Mouse (Mus musculus) adrenal gland, adult (tissue): ENCODE data around the gene Ppm1b.

Source experiments
- DNase-seq, 2 experiments: peaks; one replicate each; pipeline ENCODE4 v3.0.0; 2022 to 2023; ENCODE audit warnings: low spot score in 1 of 2; ENCODE audit not compliant: inconsistent age in 2 of 2

Gene Ppm1b

DNA sequence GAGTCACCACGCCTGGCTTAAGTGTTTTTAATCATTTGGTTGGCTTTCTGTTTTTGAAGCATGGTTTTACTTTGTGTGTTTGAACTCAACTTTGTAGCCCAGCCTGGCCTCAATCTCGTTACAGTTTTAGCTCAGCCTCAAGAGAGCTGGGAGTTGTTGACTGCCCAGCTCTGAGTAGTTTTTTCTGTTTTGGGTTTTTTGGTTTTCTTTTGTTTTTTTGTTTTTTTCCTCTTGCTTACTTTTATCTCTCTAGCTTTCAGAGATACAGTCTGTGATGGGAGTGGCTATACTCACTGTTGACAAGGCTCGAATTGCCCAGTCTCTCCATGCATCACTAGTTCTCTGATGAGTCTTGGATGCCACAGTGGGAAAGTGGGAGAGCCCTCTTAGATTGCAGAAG, 63.8 kb downstream of the Ppm1b start:
- DNase-seq: no peak

DNA sequence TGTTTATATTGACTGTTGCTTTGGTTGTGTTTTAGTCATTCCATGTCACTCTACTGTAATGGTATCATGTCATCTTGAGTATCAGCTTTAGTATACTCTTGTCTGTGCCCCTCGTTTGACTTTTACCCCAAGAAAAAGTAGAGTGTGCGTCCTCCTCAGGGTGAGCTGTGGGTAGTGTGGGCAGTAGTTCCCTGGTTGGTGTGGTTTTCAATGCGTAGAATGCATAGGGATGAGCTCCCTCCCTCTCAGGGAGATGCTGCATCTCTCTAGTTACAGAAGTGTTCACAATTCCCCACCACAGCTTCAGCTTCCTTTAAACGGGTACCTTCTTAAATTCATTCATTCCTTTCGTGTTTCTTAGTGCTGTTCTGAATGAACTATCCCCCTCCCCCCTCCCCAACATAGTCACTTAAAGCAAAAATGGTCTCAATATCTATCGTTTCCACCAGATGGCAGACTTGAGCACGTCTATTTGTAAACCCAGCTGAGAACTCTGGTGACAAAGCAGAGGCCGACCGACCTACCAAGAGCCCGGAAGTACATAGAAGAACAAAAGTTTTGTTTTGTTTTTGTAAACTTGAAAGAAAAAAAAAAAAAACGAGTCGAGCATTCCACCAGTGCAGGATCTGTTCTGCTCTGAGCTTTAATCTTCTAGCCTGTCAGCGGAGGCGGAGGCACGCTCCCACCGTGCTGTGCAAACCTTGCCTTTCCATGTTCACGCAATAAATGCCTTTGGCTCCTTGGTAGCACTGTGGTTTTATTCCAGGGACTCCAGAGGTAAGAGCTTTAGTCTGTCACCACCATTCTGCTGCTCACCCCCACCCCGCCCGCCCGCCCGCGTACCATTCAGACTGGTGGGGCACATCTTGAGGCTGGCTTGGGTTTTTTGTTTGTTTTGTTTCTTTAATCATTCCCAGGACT, 67.0 kb downstream of the Ppm1b start:
- DNase-seq: peak in 1 of 2 experiments; percentile 80

DNA sequence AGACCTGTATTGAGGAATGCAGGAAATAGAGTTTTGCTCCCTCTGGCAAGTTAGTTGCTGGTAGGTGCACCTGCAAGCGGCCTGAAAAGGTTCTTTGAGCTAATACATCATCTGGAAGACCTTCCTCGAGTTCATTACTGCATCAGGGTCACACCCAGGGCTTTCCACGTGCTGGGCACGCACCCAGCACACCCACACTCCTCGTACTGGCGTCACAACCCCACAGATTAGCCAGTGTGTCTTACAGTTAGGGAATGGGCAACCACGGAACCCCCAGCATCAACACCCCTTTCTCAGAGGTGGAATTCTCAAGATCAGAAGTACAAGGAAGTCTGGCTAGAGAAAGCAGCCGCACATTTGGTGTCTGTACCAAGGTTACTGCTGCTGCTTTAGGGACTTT, 67.7 kb downstream of the Ppm1b start:
- DNase-seq: no peak

DNA sequence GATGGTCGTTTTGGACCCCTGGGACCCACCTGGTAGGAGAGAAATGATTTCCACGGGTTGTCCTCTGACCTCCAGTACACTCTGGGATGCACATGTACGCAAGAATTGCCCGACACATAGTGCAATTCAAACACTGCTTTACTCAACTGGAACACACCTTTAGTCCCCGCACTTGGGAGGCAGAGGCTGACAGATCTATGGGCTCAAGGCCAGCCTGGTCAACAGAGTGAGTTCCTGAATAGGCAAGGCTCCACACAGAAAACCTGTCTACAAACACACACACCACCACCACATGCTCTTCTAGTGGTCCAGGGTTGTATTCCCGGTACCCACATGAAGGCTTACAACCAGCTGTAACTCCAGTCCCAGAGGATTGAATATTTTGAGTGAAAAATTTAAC, 68.6 kb downstream of the Ppm1b start:
- DNase-seq: no peak

DNA sequence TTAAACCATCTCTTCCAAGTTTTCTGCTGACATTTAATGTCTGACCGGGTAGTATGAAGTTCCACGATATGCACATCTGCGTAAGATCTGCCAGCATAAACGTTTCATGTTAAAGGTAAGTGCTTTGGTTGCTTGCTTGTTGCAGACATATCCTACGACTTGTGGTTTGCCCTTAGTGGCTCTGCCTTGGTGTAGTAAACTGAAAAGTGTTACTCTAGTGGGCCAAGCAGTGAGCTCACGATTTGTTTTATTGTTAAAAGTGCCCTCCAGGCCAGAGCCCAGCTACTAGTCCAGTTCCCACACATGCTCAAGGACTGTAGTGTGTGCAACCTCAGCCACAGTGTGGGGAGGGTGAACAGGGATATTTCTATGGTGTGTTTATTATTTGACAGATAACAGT, 69.9 kb downstream of the Ppm1b start:
- no peak for DNase-seq

DNA sequence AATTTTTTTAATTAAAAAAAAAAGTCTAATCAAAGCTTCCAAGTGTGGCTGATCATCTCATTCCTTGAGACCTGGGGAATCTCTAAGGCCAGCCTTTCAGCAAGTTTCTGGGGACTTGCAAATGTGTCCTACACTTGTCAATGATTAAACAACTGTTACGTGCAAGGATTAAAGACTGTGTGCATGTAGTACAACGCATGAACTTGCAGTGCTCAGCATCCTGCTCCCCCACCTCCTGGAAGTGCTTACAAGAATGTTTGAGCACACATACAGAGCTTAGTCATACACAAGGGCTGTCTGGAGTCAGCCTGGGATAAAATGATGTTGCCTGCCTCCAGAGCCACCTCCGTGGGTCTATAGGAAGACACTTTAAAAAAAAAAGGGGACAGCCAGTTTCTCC, 70.7 kb downstream of the Ppm1b start:
- no peak for DNase-seq

DNA sequence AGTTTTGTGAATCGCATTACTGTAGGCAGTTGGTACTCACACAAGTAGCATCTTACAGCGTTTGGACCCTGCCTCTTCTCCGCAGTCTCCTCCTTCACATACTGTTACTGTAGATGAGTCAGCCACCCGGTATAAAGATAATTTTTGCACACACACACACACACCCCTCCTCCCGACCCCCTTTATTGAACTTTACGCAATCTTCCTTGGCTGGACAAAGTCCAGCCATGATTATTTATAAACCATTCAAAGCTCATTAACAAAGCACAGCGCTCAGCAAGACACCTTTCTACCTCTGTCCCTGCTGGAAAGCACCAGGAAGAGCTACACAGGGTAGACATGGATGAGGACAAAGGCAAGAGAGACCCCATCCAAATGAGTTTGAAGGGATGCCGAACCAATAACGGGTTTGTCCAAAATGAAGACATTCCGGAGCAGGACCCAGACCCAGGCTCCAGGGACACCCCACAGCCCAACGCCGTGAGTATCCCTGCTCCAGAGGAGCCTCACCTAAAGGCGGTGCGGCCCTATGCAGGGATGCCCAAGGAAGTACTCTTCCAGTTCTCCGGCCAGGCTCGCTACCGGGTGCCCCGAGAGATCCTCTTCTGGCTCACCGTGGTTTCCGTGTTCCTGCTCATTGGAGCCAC, 71.7 kb downstream of the Ppm1b start, which contains the start of gene Slc3a1:
TSS of gene Slc3a1 (plus strand) at position 284 of the 647 bp plus-strand sequence.
- no peak for DNase-seq

DNA sequence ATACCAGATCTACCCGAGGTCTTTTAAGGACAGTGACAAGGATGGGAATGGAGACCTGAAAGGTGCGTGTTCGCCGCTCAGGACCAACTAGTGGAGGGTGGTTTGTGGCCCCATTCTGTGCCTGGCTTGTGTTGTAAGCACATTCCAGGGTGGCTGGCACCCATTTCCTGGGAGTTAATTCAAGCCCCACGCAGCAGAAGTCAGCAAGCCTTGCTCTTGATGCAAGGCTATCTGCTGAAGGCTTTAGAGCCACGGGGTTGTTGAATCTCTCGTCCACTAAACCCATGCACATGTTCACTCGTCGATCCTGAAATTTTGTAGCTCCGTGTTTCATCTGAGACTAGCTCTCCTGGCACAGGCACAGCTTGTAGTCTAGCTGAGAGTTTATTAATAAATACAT, 72.3 kb downstream of the Ppm1b start:
- no peak for DNase-seq

DNA sequence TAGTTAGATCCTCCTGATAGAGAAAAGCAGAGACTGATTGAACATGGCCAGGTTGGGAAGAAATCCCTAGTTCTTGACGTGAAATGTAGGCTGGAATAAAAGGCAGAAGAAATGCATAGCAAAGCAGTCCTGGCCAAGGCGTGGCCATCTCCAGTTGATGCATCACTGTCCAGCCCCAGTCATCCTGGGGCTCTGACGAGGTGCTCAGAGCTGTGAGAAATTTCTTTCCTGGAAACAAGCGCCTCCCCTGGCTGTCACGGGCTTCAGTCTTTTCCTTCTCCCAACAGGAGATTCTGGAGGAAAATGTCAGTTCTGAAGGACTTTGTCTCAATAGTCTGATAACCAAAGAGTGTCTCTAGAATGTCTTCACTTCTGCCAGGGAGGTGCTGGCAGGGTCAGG, 74.1 kb downstream of the Ppm1b start:
- no peak for DNase-seq

DNA sequence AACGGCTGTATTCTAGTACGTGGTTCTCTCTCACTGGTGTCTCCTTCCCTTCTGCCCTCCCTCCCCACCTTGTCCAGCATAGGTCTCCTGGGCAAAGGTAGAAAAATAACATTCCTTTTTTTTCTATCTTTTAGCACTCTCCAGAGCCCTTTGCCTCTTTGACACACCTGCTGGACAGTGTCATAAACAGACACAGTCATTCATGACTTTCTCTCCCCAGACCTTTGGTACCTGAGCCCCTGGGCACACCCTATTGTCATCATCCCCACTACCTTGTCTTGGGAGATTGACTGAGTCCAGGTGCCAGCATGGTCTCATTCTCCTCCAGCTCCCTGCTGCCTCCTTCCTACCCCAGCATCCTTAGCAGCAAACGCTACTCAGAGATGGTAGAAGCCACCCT, 76.5 kb downstream of the Ppm1b start:
- DNase-seq: no peak

DNA sequence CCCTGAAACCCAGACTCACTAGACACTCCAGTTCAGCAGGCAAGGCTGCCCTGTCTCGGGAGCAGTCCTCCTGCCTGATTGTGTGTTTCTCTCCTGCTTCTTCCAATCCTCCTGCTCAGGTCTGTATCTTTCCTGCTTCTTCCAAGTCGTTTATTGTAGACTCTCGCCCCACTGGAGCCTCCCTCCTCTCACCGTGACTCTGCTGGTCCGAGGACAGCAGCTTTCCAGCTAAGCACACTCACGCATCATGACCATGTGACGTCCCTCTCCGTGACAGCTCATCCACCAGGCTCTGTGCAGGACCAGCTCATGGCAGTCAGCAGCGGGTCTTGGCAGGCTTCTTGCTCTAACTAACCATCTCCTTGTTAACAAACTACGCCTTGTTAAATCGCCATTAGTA, 77.5 kb downstream of the Ppm1b start:
- DNase-seq: peak; percentile 57 to 73

DNA sequence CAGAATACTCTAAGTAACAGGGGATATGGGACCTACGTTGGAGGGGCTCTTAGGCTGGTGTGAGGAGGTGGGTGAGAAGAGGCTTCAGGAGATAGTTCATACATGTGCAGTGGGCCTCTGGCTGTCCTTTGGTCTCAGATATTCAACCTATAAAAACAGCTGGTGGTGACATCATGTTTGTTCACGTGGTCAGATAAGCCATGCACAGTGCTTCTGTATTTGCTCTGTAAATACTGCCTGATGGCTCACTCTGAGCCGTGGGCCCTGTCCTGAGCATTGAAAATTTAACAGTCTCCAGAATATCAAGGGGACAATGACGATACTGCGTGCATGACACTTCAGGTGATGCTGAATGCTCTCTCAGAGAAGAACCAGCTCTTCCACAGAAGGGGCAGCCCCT, 81.3 kb downstream of the Ppm1b start:
- DNase-seq: no peak

DNA sequence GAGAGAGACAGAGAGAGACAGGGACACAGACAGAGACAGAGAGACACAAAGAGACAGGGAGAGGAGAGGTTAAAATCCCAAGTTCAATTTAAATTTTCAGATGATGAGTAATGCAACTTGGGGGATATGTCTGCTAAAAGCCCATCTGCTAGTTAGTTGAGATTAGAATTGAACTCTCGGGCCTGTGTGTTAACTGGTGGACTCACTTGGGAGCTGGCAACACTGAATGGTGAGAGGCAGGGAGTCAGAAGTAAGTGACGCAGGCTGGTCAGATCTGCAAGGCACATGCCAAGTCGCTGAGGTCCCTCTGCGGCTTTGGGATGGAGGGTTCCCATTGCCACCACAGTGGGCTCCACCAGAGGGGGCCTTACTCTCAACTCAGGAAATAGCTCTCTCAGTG, 81.8 kb downstream of the Ppm1b start:
- no peak for DNase-seq

DNA sequence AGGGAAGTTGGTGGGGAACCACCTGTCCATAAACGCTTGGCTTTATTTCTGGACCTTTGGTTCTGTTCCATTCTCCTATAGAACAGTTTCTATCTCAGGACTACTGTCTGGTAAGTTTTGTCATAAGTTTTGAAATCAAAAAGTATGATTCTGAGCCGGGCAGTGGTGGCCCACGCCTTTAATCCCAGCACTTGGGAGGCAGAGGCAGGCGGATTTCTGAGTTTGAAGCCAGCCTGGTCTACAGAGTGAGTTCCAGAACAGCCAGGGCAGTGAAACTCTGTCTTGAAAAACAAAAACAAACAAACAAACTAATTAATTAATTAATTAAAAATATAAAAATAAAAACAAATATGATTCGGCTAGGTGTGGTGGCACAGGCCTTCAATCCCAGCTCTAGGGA, 82.2 kb downstream of the Ppm1b start:
- no peak for DNase-seq

DNA sequence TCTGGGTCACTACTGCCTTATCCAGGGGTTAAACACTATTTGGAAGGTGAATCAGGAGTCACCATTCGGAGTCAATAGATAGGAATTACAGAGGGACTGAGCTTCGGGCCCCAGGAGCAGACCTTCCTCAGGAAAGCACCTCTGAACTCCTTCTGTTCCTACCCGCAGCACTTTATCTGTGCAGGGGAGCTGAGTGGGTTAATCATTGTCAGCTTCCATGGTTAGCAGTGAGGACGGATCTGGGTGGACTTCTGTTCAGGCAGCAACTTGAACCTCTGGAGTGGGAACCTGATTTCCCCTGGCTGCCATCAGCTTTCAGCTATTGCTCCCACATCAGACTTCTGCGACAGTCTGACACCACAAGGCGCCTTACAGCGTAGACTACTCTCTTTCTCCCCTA, 84.4 kb downstream of the Ppm1b start:
- DNase-seq: no peak

DNA sequence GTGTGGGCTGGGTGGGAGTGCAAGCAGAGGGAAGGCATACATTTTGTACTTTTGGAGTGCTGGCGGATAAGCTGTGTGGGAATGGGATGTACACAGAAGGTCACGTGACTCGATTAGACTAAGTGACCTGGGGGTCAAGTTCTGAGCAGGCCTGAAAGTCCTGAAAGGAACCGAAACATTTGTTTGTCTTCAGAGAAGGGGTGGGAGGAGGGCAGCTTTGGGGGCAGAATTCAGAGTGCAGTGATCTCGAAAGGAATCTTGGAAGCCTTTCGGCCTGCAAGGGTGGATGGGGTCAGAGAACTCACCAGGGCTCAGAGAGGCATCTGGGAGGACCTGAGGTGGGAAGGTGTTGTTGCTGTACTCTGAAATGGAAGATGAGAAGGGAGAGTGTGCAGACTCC, 85.9 kb downstream of the Ppm1b start:
- no peak for DNase-seq

DNA sequence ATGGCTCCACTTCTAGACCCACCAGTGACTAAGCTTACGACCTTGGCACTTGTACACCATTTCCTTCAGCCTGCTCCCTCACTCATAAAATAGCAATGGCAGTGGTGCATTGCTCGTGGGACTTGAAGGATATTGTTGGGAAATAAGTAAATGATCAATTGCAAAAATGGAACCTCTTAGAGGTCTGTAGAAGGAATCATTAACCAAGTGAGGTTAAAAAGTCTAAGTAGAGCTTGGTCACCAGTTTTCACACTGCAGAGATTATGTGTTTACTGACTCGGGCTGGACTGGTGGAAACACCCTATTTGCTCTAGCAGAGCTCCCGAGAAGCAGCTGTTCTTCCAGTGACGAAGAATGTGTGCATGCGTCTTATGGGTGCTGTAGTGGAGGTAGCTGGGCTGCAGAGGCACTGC, 86.9 kb downstream of the Ppm1b start:
- DNase-seq: no peak

DNA sequence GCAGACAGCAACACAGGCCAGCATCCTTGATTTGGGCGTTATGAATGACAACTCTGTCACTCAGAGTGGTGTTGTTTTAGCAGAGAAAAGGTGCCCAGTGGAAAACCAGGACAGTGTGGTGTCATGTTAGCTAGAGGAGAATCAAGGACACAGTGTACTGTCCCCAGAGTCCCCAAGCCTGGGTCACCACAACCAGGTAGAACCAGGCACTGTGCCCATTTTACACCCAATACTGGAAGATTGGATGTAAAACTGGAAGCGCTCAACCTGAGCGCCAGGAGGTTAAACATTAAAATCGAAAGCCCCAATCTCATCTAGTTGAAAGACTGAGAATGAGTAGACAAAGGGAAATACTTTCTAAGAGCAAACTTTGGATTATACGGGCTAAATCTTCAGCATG, 87.9 kb downstream of the Ppm1b start:
- DNase-seq: no peak

DNA sequence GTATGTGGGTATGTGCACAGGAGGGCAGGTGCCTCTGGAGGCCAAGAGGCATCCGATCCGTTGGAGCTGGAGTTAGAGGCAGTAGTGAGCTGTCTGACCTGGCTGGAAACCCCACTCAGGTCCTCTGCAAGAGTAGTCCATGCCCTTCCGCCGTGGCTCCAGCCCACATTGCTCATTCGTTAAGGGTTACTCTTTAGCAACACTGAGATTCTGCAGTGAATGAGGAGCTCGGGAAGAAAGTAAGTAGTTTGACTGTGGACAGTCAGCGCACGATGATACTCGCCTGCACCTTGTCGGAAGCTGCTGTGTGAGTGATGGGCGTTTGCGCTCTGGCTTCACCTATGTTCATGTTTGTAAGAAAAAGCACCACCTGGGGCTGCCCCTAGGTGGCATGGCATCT, 88.6 kb downstream of the Ppm1b start:
- DNase-seq: no peak

DNA sequence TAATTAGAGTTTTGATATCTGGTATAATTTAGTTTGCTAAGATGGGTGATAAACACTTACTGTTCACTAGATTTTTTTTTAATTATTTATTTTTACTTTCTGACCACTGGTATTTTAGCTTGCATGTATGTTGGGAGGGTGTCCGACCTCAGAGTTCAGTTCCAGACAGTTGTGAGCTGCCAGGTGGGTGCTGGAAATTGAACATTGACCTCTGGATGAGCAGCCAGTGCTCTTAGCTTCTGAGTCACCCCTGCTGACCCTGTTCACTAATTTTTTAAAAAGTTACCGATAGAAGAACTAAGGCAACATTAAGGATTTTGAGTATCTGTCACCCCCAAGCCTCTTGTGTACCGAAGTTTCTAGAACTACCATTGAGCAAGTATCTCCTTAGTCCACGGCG, 91.8 kb downstream of the Ppm1b start:
- DNase-seq: no peak

DNA sequence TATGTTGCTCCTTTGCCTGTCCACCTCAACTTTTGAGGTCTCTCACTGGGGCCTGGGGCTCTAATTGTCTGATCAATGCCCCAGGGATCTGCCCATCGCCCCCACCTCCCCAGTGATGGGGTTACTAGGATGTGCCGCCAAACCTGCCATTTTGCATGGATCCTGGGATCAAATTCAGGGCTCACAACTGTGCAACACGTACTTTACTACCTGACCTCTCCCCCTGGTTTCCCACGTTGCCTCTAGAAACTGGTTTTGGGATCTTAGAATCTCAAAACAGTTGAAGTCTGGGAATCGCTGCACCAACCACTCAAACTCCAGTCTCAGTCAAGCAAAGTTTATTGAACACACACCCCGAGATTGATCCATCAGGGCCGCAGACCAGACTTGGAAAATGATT, 101.7 kb downstream of the Ppm1b start:
- no peak for DNase-seq

DNA sequence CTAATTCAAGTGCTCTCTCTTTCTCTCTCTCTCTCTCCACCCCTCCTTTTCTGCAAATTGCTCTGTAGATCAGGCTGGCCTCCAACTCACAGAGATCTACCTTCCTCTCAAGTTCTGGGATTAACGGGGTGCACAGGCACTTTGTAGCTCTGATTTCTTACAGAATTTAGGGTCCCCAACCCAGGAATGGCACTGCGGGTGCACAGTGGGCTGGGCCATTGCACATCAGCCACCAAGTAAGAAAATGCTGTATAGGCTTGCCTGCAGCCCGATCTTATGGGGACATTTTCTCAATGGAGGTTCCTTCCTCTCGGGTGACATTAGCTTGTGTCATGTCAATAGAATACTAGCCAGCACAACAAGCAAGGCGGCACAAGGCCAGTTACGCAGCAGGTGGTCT, 102.6 kb downstream of the Ppm1b start:
- no peak for DNase-seq

DNA sequence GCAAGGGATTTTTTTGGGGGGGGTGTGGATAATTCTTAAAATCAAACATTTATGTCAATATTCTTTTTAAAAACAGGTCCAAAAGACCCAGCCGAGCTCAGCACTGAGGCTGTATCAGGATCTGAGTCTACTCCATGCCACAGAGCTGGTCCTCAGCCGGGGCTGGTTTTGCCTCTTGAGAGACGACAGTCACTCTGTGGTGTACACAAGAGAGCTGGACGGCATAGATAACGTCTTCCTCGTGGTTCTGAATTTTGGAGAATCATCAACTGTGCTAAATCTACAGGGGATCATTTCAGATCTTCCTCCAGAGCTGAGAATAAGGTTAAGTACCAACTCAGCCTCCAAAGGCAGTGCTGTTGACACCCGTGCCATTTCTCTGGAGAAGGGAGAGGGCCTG, 107.0 kb downstream of the Ppm1b start:
- no peak for DNase-seq
